Mouse (Mus musculus) embryonic fibroblast, embryonic 13.5 days (primary cell): Measurements from ENCODE around the gene Wdr59.

Experiments used
- CTCF ChIP-seq: IDR thresholded peaks from 2 replicates; pipeline ENCODE4 v1.5.1; 2011; ENCODE audit warnings: mild to moderate bottlenecking, control low read depth, low read length, moderate library complexity, borderline replicate concordance; ENCODE audit not compliant: insufficient read depth
- POLR2A ChIP-seq: IDR thresholded peaks from 2 replicates; pipeline ENCODE4 v1.6.1; 2011; ENCODE audit warnings: low read depth, mild to moderate bottlenecking, control low read depth, low read length, moderate library complexity

DNA sequence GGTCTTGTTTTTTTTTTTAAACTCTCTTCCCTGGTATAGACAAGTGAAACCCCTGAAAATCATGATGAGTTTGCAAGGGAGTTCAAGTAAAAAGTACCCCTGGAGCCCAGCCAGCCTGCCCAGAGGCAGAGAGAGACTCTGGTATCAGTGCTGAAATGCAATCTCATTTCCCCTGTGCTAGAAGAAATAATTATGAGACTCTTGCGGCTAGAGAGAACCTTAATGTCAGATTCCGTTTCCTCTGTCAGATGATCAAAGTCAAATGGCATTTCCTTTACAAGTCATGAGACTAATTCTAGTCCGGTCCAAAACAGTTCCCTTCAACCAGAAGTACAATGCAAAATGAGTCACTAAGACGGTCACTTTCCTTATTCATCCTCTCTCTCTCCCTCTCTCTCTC, 72.2 kb downstream of the Wdr59 start:
- no peak for TF ChIP-seq CTCF
- TF ChIP-seq POLR2A = no peak
